Mouse (Mus musculus) CD8-positive naive resting alpha-beta T cell, adult 2 months (primary cell): ENCODE data around the gene Tkfc.

Source experiments
- DNase-seq, 2 experiments: peaks; one replicate each; pipeline ENCODE4 v3.0.0; 2022; ENCODE audit warnings: low read depth in 2 of 2, low spot score in 2 of 2

Tkfc gene

DNA sequence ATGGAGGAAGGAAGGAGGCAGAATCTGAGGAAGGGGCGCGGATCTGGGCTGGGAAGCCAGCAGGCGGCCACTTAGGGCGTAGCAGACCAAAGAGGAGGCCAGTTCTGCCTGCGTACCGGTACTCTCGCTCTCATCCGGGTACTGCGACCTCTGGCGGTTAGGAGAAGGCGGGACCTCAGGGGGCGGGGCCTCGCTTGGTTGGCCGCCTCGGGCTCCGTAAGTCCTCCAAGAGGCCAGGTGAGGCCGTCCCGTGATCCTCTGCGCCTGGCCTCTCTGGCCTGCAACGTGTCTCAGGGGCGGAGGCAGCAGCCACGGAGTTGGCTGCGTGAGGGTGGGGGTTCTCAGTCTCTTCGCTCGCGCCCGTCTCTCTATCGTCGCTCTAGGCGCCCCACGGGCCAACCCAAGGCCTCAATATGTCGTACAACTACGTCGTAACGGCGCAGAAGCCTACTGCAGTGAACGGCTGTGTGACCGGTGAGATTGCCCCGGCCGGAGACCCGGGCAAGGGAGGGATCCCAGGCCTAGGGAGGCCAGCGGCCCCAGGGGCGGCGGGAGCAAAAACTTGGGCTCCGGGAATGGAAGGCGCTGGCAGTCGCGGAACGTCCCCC lies at the start of gene Tkfc, which contains the start of gene Ddb1:
Gene Tkfc, minus strand, starts transcription at position 362 of the 608 bp plus-strand sequence.
Gene Ddb1, plus strand, starts transcription at position 35 of the 608 bp plus-strand sequence.
- peak; percentile 97 to 99 for DNase-seq

DNA sequence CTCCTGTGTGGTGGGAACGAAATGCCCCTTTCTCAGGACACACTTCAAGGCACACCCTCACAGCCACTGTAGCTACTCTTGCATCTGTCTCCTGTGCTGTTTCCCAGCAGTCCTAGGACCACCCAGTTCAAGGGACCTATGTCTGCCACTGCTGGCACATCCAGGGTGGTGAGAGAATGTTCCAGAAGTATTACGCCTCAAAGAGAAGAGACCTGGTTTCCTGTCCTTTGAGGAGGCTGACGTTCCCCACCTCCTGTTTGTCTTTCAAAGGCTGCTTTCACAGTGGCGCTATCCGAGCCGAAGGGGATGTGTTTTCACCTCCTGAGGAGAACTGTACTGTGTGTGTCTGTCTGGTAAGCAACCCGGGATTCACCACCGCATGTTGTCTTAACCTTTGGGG lies 42.7 kb upstream of the Tkfc start:
- peak; percentile 38 to 53 for DNase-seq

GRCm38 (mm10) chr19:10645616-10646015 lies 40.2 kb upstream of the Tkfc start:
- no peak for DNase-seq

DNA sequence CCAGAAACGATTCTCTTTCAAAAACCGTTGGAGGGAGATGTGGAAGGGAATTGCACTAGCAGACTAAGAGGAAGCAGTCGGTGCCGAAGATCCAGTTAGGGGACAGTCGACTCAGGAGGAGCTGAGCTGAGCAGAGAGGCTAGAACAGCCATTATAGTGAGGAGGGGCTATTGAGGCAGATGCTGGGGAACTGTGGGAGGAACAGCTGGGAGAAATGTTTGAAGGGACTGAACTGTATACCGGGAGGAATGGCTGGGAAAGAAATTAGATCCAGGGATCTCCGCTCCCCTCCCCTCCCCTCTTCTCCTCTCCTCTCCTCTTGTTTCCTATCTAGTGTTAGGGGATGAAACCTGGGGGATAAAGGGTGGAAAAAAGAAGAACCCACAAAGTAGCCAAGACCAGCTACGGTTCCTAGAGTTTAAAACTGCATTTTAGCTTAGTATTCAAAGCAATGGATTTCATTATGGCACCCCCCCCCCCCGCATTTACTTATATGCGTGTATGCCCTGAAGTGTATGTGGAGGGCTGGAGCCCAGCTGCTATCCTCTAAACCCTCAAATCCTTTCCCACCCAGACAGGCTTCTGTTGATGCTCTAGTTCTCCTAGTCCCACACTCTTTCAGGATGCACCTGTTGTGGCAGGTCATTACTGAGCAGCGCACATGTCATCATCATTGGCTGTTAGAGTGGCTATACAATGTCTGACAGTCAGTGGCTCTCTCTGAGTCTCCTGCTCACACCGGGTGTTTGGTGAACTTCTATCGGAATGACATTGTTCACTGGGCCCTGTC lies 35.3 kb upstream of the Tkfc start:
- DNase-seq: no peak

- no peak for DNase-seq
Observed at GRCm38 (mm10) chr19:10640080-10640479, 34.6 kb upstream of the Tkfc start.

- no peak for DNase-seq
Observed at GRCm38 (mm10) chr19:10637840-10638239, 32.4 kb upstream of the Tkfc start.

DNA sequence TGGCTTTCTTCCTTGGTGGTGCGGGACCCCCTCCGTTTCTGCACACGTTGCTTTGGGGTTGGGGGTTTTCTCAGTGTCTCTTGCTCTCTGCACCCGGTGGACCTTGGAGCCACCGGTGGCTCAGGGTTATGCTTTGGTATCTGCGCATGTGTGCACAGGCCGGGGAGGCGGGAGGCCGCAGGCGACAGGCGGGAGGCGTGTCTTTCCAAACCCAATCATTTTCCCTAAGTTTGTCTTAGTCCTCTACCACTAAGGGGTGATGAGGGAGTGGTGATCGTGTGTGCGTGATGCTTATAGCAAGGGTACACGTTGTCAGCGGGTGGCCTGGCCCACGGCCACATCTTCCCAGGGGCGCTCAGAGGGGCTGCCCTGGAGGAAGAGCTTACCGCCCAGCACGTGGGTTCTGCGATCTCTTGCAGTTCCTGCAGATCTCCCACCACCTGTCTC lies 29.4 kb upstream of the Tkfc start:
- DNase-seq: no peak

- no peak for DNase-seq
Observed at GRCm38 (mm10) chr19:10634106-10634871, 28.8 kb upstream of the Tkfc start, which contains the start of gene Vwce. Gene Vwce (plus strand): TSS chr19:10634213.

DNA sequence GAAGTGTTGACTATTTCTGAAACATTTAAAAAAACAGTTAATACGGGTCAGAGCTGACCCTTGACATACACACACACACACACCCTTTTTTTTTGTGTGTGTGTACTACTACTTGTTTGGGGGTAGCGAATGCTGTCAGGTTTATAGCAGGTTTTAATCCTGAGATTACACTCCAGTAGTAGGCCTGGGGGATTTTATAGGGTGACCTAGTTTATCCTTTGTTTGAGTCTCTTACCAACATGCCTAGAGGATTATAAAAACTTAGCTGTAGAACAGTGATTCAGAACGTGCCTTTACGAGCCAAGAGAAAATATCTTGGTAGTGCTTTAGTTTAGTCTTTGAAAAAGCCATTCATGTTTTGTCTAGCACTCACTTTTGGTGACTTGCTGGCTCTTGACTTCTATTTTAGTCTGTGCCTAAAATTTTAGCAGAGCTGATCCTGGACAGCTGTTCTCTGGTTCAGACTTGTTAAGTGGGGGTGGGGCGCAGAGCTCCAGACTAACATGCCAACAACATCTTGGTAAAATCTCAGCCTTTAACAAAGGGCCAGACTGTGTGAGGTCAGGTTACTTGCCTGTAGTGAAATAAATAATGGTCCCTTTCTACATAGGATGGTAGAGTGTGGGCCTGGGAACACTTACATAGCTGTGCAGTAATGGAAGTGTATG lies 3.3 kb upstream of the Tkfc start:
- DNase-seq: no peak

DNA sequence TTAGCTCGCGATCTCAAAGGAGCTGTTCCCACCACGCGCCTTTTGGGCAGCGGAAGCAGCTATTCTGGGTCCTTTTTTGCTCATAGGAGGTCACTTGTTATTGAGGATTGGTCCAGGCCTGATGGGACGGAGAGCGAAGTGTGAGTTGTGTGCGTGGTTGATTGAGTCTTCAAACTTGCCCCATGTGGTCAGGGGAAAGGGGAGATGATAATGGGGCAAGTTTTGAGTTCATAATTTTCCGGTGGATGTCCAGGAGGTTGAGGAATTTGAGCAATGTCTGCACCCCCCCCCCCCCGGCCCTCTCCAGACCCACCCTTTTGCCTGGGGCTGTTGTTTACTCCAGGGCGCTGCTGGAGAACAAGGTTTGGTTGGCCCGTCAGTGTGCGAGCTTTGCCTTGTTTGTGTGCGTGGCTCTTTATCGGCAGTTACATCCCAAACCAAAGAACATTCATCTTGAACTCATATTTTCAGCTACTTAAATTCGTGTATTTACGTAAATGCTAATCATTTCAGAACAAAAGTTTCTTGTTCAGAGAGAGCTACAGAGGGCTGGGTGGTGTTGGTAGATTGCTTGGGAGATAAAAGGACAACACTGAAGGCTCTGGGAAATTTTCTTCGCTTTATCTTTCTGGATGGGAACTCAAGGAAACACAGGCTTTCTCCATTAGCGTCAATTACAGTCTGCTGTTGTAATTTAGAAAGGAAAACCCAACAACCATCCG lies 608 bp upstream of the Tkfc start:
- no peak for DNase-seq

DNA sequence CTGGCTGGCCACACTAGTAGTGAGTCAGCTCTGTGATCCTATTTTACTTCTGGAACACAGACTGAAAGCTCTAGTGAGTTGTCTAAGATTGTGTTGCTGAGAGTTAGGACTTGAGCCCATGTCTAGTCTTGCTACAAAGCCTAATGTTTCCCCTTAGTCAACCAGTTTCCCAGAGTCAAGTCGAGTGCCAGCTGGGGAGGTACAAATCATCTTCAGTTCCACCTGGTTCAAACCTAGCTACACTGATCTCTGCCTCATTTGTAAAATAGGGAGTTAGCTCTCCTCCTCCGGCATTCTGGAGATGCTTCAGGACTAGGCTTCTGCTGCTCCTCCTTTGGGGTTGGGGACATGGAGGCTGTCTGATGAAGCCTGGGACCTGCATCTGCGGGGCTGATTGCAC lies 920 bp downstream of the Tkfc start:
- no peak for DNase-seq

GRCm38 (mm10) chr19:10603660-10604523 lies 1.6 kb downstream of the Tkfc start:
- no peak for DNase-seq

GRCm38 (mm10) chr19:10602787-10603186 lies 2.7 kb downstream of the Tkfc start:
- peak; percentile 77 to 85 for DNase-seq

- no peak for DNase-seq
Observed at GRCm38 (mm10) chr19:10602247-10602769, 3.1 kb downstream of the Tkfc start.

- no peak for DNase-seq
Observed at GRCm38 (mm10) chr19:10599648-10600047, 5.8 kb downstream of the Tkfc start.

DNA sequence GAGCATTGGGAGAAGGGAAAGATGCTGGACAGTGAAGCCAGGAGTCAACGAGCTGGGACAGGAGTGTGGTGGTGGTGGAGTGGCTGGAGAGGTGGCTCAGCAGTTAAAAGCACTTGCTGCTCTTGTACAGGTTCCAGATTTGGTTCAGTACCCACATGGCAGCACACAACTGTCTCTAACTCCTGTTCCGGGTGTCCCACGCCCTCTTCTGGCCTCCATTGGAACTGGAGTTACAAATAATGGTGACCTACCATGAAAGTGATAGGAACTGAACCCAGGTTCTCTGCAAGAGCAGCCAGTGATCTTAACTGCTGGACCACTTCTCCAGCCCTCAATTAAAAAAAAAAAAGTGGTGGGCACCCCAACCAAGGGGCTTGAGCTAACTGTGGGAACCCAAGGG lies 7.3 kb downstream of the Tkfc start:
- DNase-seq: peak; percentile 21 to 22

DNA sequence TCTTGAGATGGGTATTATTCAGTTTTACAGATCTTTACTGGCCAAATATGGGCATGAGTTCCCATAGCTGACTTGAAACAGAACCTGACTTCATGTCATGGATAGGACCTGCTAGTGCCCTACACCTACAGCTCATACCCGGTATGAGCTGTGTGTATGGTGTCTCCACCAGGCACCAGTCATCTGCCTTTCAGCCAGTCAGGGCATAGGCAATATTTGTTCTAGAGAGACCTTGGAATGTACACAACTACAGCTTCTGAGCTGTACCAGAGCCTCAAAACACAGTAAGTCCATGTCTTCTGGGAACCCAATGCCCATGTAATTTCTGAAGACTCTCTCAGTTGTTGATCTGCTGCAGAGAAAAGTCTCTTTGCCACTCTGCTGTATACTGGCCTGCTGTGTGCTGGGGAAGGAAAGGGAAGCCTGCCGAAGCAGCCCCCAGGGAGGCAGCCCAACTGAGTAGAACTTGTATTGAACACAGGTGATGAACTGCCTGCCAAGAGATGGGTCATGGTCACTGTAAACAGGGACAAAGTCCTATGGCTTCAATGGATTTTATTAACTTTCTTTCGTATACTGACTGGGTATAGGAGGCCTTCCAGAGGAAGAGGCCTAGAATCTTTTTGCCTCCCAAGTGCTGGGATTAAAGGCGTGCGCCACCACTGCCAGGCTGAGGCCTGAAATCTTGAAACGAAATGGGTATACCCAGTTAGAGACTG lies 13.6 kb downstream of the Tkfc start:
- DNase-seq: no peak

- no peak for DNase-seq
Observed at GRCm38 (mm10) chr19:10590301-10590700, 15.2 kb downstream of the Tkfc start.
